Comparison of ENCODE assay signal across 9 mouse cellular contexts in genomic region chr11:3370162-3370561, GRCm38 (mm10). TPM values are rescaled to one million over a fixed set of nuclear protein-coding genes. Genes with fewer than 3 reads are reported as not detected.
DNase-seq lines count a peak whose midpoint lies in the region; ATAC-seq and TF ChIP-seq lines count a peak whose summit lies in the region.
"Had no signal": no experiment of that assay in that cellular context is flagged by ENCODE, and none has a peak within 500 bp of the region (broad histone marks: within the 10 kb centered on the region; RNA-seq: fewer than 3 reads in every experiment).

No protein-coding gene starts in this region.

- no peak for TF ChIP-seq CTCF in heart, postnatal 0 days (IDR thresholded peaks at IDR 0.05; ENCODE audit: low read depth)
- TF ChIP-seq CTCF in midbrain, postnatal 0 days (IDR thresholded peaks at IDR 0.05): no peak

- 65% methylated on average over 2 of the region's 2 CpGs for WGBS in heart, postnatal 0 days
- WGBS in embryonic facial prominence, embryonic 10.5 days: 65% methylated on average over 2 of the region's 2 CpGs
- 81% methylated on average over 2 of the region's 2 CpGs for WGBS in hindbrain, embryonic 14.5 days
- 75% methylated on average over 2 of the region's 2 CpGs for WGBS in midbrain, postnatal 0 days

- H3K4me1 ChIP-seq in heart, postnatal 0 days (ENCODE audit: control insufficient read depth, insufficient read depth): peaks cover 43% of the 10 kb centered on the region
- peaks cover 64% of the 10 kb centered on the region for H3K4me1 ChIP-seq in embryonic facial prominence, embryonic 10.5 days
- peaks cover 49% of the 10 kb centered on the region for H3K4me1 ChIP-seq in hindbrain, embryonic 14.5 days (replicated peaks; ENCODE audit: control insufficient read depth, insufficient read depth, low read length)
- H3K4me1 ChIP-seq in midbrain, postnatal 0 days (ENCODE audit: insufficient read depth, low read length): peaks cover 22% of the 10 kb centered on the region

- no peak for TF ChIP-seq EP300 in heart, postnatal 0 days (IDR thresholded peaks at IDR 0.05; ENCODE audit: low read depth)

- no peak for ATAC-seq in heart, postnatal 0 days (ENCODE audit: insufficient read depth, low read depth)
- no peak for ATAC-seq in hindbrain, embryonic 14.5 days (ENCODE audit: low FRiP score)
- ATAC-seq in midbrain, postnatal 0 days (ENCODE audit: low FRiP score): no peak
- no peak for ATAC-seq in megakaryocyte, adult 5-6 weeks (ENCODE audit: poor library complexity, severe bottlenecking)

- H3K9me3 ChIP-seq in heart, postnatal 0 days (replicated peaks; ENCODE audit: control insufficient read depth, low read length): no peaks in the 10 kb centered on the region
- no peaks in the 10 kb centered on the region for H3K9me3 ChIP-seq in embryonic facial prominence, embryonic 10.5 days
- no peaks in the 10 kb centered on the region for H3K9me3 ChIP-seq in hindbrain, embryonic 14.5 days (ENCODE audit: control insufficient read depth, low read length)
- H3K9me3 ChIP-seq in midbrain, postnatal 0 days (ENCODE audit: low read length): no peaks in the 10 kb centered on the region

- peak overlapping the region; percentile 59 for H3K4me3 ChIP-seq in heart, postnatal 0 days (ENCODE audit: low read depth, low read length)
- H3K4me3 ChIP-seq in embryonic facial prominence, embryonic 10.5 days: peak overlapping the region; percentile 66
- H3K4me3 ChIP-seq in hindbrain, embryonic 14.5 days (replicated peaks; ENCODE audit: low read length): peak overlapping the region; percentile 61
- H3K4me3 ChIP-seq in midbrain, postnatal 0 days (ENCODE audit: low read depth, low read length): peak overlapping the region; percentile 71

- H3K27ac ChIP-seq in heart, postnatal 0 days (ENCODE audit: low read depth): no peak overlapping the region; the same call in 1 of the 2 replicates
- H3K27ac ChIP-seq in embryonic facial prominence, embryonic 10.5 days (replicated peaks): peak overlapping the region; percentile 78; the same call in 1 of the 2 replicates
- no peak overlapping the region for H3K27ac ChIP-seq in hindbrain, embryonic 14.5 days
- no peak overlapping the region; the same call in 1 of the 2 replicates for H3K27ac ChIP-seq in midbrain, postnatal 0 days (ENCODE audit: low read depth, low read length)

- intact Hi-C loops in gastrocnemius, postnatal 14 days (cut with DNase I; ENCODE audit: low total_unique reads): no loop called here

- H3K27me3 ChIP-seq in heart, postnatal 0 days (ENCODE audit: control insufficient read depth, insufficient read depth, low read length): no peaks in the 10 kb centered on the region
- no peaks in the 10 kb centered on the region for H3K27me3 ChIP-seq in embryonic facial prominence, embryonic 10.5 days (replicated peaks; ENCODE audit: low read depth, poor library complexity, severe bottlenecking)
- no peaks in the 10 kb centered on the region for H3K27me3 ChIP-seq in hindbrain, embryonic 14.5 days (ENCODE audit: control insufficient read depth, insufficient read depth, low read length)
- H3K27me3 ChIP-seq in midbrain, postnatal 0 days (ENCODE audit: insufficient read depth, low read length): no peaks in the 10 kb centered on the region

- peak overlapping the region; percentile 88 for H3K4me2 ChIP-seq in heart, postnatal 0 days (ENCODE audit: low read depth, low read length)
- peak overlapping the region; percentile 68 for H3K4me2 ChIP-seq in hindbrain, embryonic 14.5 days (replicated peaks)
- H3K4me2 ChIP-seq in midbrain, postnatal 0 days (ENCODE audit: low read depth, low read length, poor library complexity, severe bottlenecking): peak overlapping the region; percentile 82

- H3K9ac ChIP-seq in heart, postnatal 0 days (replicated peaks; ENCODE audit: low read depth, low read length): peak overlapping the region; percentile 64; the same call in 1 of the 2 replicates
- H3K9ac ChIP-seq in hindbrain, embryonic 14.5 days: peak overlapping the region; percentile 76
- H3K9ac ChIP-seq in midbrain, postnatal 0 days (replicated peaks; ENCODE audit: low read length, poor library complexity, severe bottlenecking): peak overlapping the region; percentile 85

- DNase-seq in heart, postnatal 0 days (ENCODE audit: low spot score): no peak
- DNase-seq in heart, adult 9 months (ENCODE audit: low spot score in 2 of 2): no peak
- no peak for DNase-seq in embryonic facial prominence, embryonic 10.5 days (ENCODE audit: low spot score)
- no peak for DNase-seq in hindbrain, embryonic 14.5 days (ENCODE audit: low spot score)
- no peak for DNase-seq in midbrain, postnatal 0 days (ENCODE audit: low spot score)
- DNase-seq in gastrocnemius, postnatal 14 days: no peak
- no peak for DNase-seq in kidney, postnatal 36 days
- DNase-seq: thymus, postnatal 25 days had no signal

- no peaks in the 10 kb centered on the region for H3K36me3 ChIP-seq in heart, postnatal 0 days (replicated peaks; ENCODE audit: control insufficient read depth, insufficient read depth, low read length)
- H3K36me3 ChIP-seq in embryonic facial prominence, embryonic 10.5 days (replicated peaks): no peaks in the 10 kb centered on the region; the same call in 1 of the 2 replicates
- no peaks in the 10 kb centered on the region for H3K36me3 ChIP-seq in hindbrain, embryonic 14.5 days (replicated peaks; ENCODE audit: control insufficient read depth, insufficient read depth)
- no peaks in the 10 kb centered on the region for H3K36me3 ChIP-seq in midbrain, postnatal 0 days (ENCODE audit: insufficient read depth, low read length)

RNA-seq across cellular contexts. Expression of gene Limk2, which starts 38.8 kb away (rescaled TPM):
- total RNA-seq in heart, postnatal 0 days (2014; rRNA removed; ENCODE audit: low replicate concordance): 38.3 and 55.1 TPM in 2 replicates
- polyA plus RNA-seq in heart, postnatal 0 days (2015; fragmentation: Nextera tagmentation; extraction: Ambion mirVana): 31.0 and 32.8 TPM in 2 replicates
- polyA plus RNA-seq in embryonic facial prominence, embryonic 10.5 days (2016; fragmentation: Nextera tagmentation; extraction: Ambion mirVana): 57.9 and 60.5 TPM in 2 replicates
- polyA plus RNA-seq in hindbrain, embryonic 14.5 days (2014; fragmentation: Nextera tagmentation; extraction: Ambion mirVana): 146 and 148 TPM in 2 replicates
- total RNA-seq in midbrain, postnatal 0 days (2014; rRNA removed): 250 and 290 TPM in 2 replicates
- 134 and 149 TPM in 2 replicates for polyA plus RNA-seq in midbrain, postnatal 0 days (2015; fragmentation: Nextera tagmentation; extraction: Ambion mirVana)
- total RNA-seq in megakaryocyte, adult 5-6 weeks (2015): 9.6 and 11.5 TPM in 2 replicates
- total RNA-seq in megakaryocyte, adult 5-6 weeks (2017): 27.5 and 30.4 TPM in 2 replicates
- 10 to 100 TPM; 13.2 to 13.6 TPM for total RNA-seq in gastrocnemius, postnatal 14 days (2021)

RNA-seq across cellular contexts. Expression of gene Pik3ip1, which starts 40.0 kb away (rescaled TPM):
- 22.3 and 57.6 TPM in 2 replicates for total RNA-seq in heart, postnatal 0 days (2014; rRNA removed; ENCODE audit: low replicate concordance)
- 44.7 and 65.9 TPM in 2 replicates for polyA plus RNA-seq in heart, postnatal 0 days (2015; fragmentation: Nextera tagmentation; extraction: Ambion mirVana)
- 7.3 and 11.2 TPM in 2 replicates for polyA plus RNA-seq in embryonic facial prominence, embryonic 10.5 days (2016; fragmentation: Nextera tagmentation; extraction: Ambion mirVana)
- polyA plus RNA-seq in hindbrain, embryonic 14.5 days (2014; fragmentation: Nextera tagmentation; extraction: Ambion mirVana): 20.9 and 21.3 TPM in 2 replicates
- 42.5 and 43.4 TPM in 2 replicates for total RNA-seq in midbrain, postnatal 0 days (2014; rRNA removed)
- polyA plus RNA-seq in midbrain, postnatal 0 days (2015; fragmentation: Nextera tagmentation; extraction: Ambion mirVana): 34.7 and 37.5 TPM in 2 replicates
- 1.0 and 3.3 TPM in 2 replicates for total RNA-seq in megakaryocyte, adult 5-6 weeks (2015)
- total RNA-seq in megakaryocyte, adult 5-6 weeks (2017): 2.6 and 3.8 TPM in 2 replicates
- 10 to 100 TPM; 10.4 to 13.0 TPM for total RNA-seq in gastrocnemius, postnatal 14 days (2021)
